Mouse (Mus musculus) stomach, embryonic 15.5 days (tissue): ENCODE measurements around the gene Lcn3. TPM values are rescaled to one million over a fixed set of nuclear protein-coding genes. Genes with fewer than 3 reads are reported as not detected.
"Not testable (repeated sequence)": the region's sequence is repeated elsewhere in the genome, so short reads cannot be mapped to it uniquely, and the experiment has no call there.

Experiments
- ATAC-seq: fragments of 200-750 bp; cut with Nextera tagmentation; 2 replicates; pipeline ENCODE4 v1.8.0; 2017; ENCODE audit warnings: low read depth, moderate number of reproducible peaks, moderate TSS enrichment; ENCODE audit not compliant: insufficient read depth, low FRiP score
- H3K27ac ChIP-seq: fragments of 300-500 bp; sonication (generic); 2 replicates; pipeline ENCODE4 v1.5.1; 2015; ENCODE audit warnings: mild to moderate bottlenecking, inconsistent platforms
- H3K27me3 ChIP-seq: fragments of 300-500 bp; sonication (generic); replicated peaks from 2 replicates; pipeline ENCODE4 v1.6.1; 2015; ENCODE audit warnings: inconsistent platforms
- H3K36me3 ChIP-seq: fragments of 300-500 bp; sonication (generic); 2 replicates; pipeline ENCODE4 v1.6.1; 2015; ENCODE audit warnings: inconsistent platforms
- H3K4me1 ChIP-seq: fragments of 300-500 bp; sonication (generic); 2 replicates; pipeline ENCODE4 v1.6.1; 2015; ENCODE audit warnings: inconsistent platforms
- H3K4me2 ChIP-seq: fragments of 300-500 bp; sonication (generic); 2 replicates; pipeline ENCODE4 v1.6.1; 2015; ENCODE audit warnings: mild to moderate bottlenecking, inconsistent platforms
- H3K4me3 ChIP-seq: fragments of 300-500 bp; sonication (generic); replicated peaks from 2 replicates; pipeline ENCODE4 v1.5.1; 2015; ENCODE audit warnings: inconsistent platforms
- H3K9ac ChIP-seq: fragments of 300-500 bp; sonication (generic); 2 replicates; pipeline ENCODE4 v1.6.1; 2015; ENCODE audit warnings: inconsistent platforms
- H3K9me3 ChIP-seq: fragments of 300-500 bp; sonication (generic); 2 replicates; pipeline ENCODE4 v1.6.1; 2016; ENCODE audit warnings: inconsistent platforms
- WGBS: fragments of 180-500 bp; shearing (Covaris S2); methylation state at CpG from one replicate; pipeline ENCODE4 v1.1.7; 2015; 5-methylcytosine and 5-hydroxymethylcytosine counted together
- polyA plus RNA-seq: library from polyadenylated mRNA; unstranded; fragments of >200 nt; fragmentation: Nextera tagmentation; extraction: Ambion mirVana; gene quantifications from 2 replicates; pipeline ENCODE4 v1.2.1, GENCODE M21; 2015

The Lcn3 gene
- polyA plus RNA-seq, 1 experiment from 2014 or later, result not detected

DNA sequence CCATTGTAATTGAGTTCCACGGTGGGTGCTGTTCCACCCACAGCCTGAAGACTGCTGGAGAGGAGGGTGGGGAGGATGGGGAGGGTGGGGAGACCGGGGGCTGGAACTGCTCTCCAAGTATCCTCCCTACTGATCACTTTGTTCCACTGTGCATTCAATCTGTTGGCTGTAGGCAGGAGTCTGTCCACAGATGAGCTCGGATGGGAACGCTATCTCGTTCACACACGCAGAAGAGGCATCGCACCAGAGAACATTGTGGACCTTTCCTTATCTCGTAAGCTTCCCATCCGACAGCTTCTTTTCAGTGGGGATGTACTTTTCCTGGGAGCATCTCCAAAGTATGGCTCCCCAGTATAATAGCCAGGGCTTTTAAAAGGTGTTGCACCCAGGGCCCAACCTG, 13.7 kb downstream of the Lcn3 start:
- H3K36me3 ChIP-seq, result no peaks in the 10 kb centered on the region
- no peak overlapping the region for H3K4me3 ChIP-seq
- no peaks in the 10 kb centered on the region for H3K9me3 ChIP-seq
- no peak overlapping the region for H3K9ac ChIP-seq
- H3K27me3 ChIP-seq, result no peaks in the 10 kb centered on the region
- no peak overlapping the region for H3K4me2 ChIP-seq
- H3K4me1 ChIP-seq, result no peaks in the 10 kb centered on the region
- ATAC-seq, result no peak
- 84% methylated on average over 9 of the region's 9 CpGs for WGBS
- no peak overlapping the region for H3K27ac ChIP-seq

- Histone ChIP-seq H3K27me3 (no peaks in the 10 kb centered on the region), H3K4me1 (no peaks in the 10 kb centered on the region), H3K9ac (no peak overlapping the region), H3K27ac (no peak overlapping the region), H3K4me2 (no peak overlapping the region), H3K36me3 (no peaks in the 10 kb centered on the region), H3K4me3 (no peak overlapping the region), H3K9me3 (no peaks in the 10 kb centered on the region)
- no peak for ATAC-seq
- WGBS, result 34% methylated on average over 4 of the region's 4 CpGs
These were observed 15.6 kb downstream of the Lcn3 start for GRCm38 (mm10) chr2:25780921-25781320.

GRCm38 (mm10) chr2:25781957-25782356, 16.6 kb downstream of the Lcn3 start, which contains the start of gene Gm13539:
Gm13539 (plus strand) TSS chr2:25782257.
- Histone ChIP-seq H3K36me3 (no peaks in the 10 kb centered on the region), H3K9ac (no peak within 1 kb of the TSS), H3K9me3 (no peaks in the 10 kb centered on the region), H3K4me1 (no peaks in the 10 kb centered on the region), H3K27ac (no peak within 1 kb of the TSS), H3K27me3 (no peaks in the 10 kb centered on the region), H3K4me3 (no peak within 1 kb of the TSS), H3K4me2 (no peak within 1 kb of the TSS)
- ATAC-seq, result no peak
- WGBS, result 88% methylated on average over 3 of the region's 3 CpGs

DNA sequence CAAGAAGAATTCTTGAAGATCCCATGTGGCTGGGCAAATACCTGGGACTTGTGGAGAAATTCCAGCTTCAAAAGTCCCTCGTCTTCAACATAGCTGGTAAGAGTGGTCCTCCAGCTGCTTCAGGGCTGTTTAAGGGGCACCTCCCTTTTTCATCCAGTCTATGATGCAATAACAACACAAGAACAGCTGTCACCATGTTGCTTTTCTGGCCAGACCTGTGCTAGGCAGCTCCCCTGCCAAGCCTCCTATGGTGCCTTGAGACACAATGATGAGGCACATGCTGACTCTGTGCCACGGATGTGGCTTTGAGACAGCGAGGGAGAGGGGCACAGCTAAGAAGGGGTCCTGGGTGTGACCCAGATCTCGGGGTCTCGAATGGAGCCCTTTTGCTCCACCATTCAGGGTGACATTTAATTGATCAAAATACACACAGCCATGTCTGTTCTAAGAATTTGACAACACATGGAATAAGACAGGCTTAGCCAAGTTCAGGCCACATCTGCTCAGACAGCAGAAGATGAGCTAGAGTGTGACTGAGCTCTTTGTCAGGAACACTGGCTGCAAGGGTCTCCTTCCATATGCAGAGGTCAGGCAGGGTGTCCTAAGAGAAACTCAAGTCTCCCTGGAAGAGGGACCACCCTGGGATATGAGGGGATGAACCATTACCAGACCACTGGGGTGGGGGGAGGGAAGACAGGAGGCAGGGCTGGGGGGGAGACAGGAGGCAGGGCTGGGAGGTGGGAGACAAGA, 20.4 kb downstream of the Lcn3 start:
- H3K9ac ChIP-seq, result no peak overlapping the region
- WGBS, result 55% methylated on average over 5 of the region's 5 CpGs
- no peak for ATAC-seq

GRCm38 (mm10) chr2:25789092-25789491, 23.7 kb downstream of the Lcn3 start:
- H3K9me3 ChIP-seq, result no peaks in the 10 kb centered on the region
- ATAC-seq, result no peak
- no peaks in the 10 kb centered on the region for H3K27me3 ChIP-seq
- WGBS, result 77% methylated on average over 3 of the region's 3 CpGs
- no peaks in the 10 kb centered on the region for H3K36me3 ChIP-seq
- H3K27ac ChIP-seq, result no peak overlapping the region
- no peak overlapping the region for H3K4me2 ChIP-seq
- no peak overlapping the region for H3K9ac ChIP-seq
- H3K4me1 ChIP-seq, result no peaks in the 10 kb centered on the region
- H3K4me3 ChIP-seq, result no peak overlapping the region

More for the DNA sequence above, 20.4 kb downstream of the Lcn3 start:
- H3K36me3 ChIP-seq, result no peaks in the 10 kb centered on the region
- no peak overlapping the region for H3K27ac ChIP-seq
- H3K9me3 ChIP-seq, result no peaks in the 10 kb centered on the region
- H3K4me3 ChIP-seq, result no peak overlapping the region
- H3K4me1 ChIP-seq, result no peaks in the 10 kb centered on the region
- no peaks in the 10 kb centered on the region for H3K27me3 ChIP-seq
- H3K4me2 ChIP-seq, result no peak overlapping the region

DNA sequence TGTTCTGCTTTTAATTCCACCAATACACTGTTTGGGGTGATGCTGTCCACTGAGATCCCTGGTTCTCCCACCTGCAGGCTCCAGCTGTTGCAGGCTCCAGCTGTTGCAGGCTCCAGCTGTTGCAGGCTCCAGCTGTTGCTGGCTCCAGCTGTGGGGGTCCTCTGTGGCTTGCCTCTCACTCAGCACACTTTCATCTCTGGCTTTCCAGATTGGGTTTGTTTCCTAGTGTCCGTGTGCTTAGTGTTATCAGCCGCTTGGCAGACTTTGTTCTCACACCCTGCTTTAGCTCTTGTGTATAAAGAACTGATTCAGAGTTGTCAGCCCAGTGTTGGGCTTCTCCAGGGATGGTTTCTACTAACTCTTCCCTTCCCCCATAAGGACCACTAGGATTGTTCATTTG, 32.3 kb downstream of the Lcn3 start:
- ATAC-seq, result no peak
- no peak overlapping the region for H3K27ac ChIP-seq
- H3K36me3 ChIP-seq, result no peaks in the 10 kb centered on the region
- H3K4me3 ChIP-seq, result no peak overlapping the region
- no peaks in the 10 kb centered on the region for H3K4me1 ChIP-seq
- WGBS, result 21% methylated on average over 2 of the region's 2 CpGs
- no peaks in the 10 kb centered on the region for H3K9me3 ChIP-seq
- H3K4me2 ChIP-seq, result no peak overlapping the region
- no peaks in the 10 kb centered on the region for H3K27me3 ChIP-seq
- no peak overlapping the region for H3K9ac ChIP-seq

- WGBS, result 48% methylated on average over 5 of the region's 5 CpGs
- H3K4me3 ChIP-seq, result no peak overlapping the region
These were observed 32.7 kb downstream of the Lcn3 start for GRCm38 (mm10) chr2:25798065-25798464.

GRCm38 (mm10) chr2:25811711-25812110, 46.3 kb downstream of the Lcn3 start:
- WGBS, result 64% methylated on average over 2 of the region's 2 CpGs

More at GRCm38 (mm10) chr2:25798065-25798464, 32.7 kb downstream of the Lcn3 start:
- H3K4me2 ChIP-seq, result no peak overlapping the region
- no peaks in the 10 kb centered on the region for H3K4me1 ChIP-seq
- H3K9ac ChIP-seq, result no peak overlapping the region
- no peaks in the 10 kb centered on the region for H3K27me3 ChIP-seq
- no peaks in the 10 kb centered on the region for H3K36me3 ChIP-seq
- H3K27ac ChIP-seq, result no peak overlapping the region
- ATAC-seq, result no peak
- H3K9me3 ChIP-seq, result no peaks in the 10 kb centered on the region

GRCm38 (mm10) chr2:25813364-25813763, 48.0 kb downstream of the Lcn3 start:
- Histone ChIP-seq H3K9me3 (no peaks in the 10 kb centered on the region), H3K27me3 (no peaks in the 10 kb centered on the region), H3K4me1 (no peaks in the 10 kb centered on the region), H3K9ac (no peak overlapping the region), H3K27ac (no peak overlapping the region), H3K4me3 (no peak overlapping the region), H3K36me3 (no peaks in the 10 kb centered on the region), H3K4me2 (no peak overlapping the region)
- WGBS, result 77% methylated on average over 5 of the region's 5 CpGs
- ATAC-seq, result no peak

More at GRCm38 (mm10) chr2:25811711-25812110, 46.3 kb downstream of the Lcn3 start:
- no peak overlapping the region for H3K4me3 ChIP-seq
- no peaks in the 10 kb centered on the region for H3K9me3 ChIP-seq
- no peak overlapping the region for H3K27ac ChIP-seq
- no peak overlapping the region for H3K4me2 ChIP-seq
- no peaks in the 10 kb centered on the region for H3K4me1 ChIP-seq
- ATAC-seq, result no peak
- H3K36me3 ChIP-seq, result no peaks in the 10 kb centered on the region
- H3K9ac ChIP-seq, result no peak overlapping the region
- H3K27me3 ChIP-seq, result no peaks in the 10 kb centered on the region

DNA sequence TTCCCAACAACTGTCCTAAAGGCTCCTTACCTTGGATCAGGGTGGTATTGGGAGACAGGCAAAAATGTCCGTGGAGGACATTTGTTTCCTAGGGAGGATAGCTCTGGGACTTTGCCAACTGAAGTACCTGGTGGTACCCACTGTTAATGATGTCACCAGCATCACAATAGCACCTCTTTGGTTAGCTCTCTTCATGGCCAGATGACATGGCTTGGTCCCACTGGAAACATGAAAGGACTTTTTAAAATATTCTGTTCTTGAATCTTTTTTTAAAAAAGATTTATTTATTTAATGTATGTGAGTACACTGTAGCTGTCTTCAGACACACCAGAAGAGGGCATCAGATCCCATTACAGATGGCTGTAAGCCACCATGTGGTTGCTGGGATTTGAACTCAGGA, 50.4 kb downstream of the Lcn3 start, which contains the start of gene Glt6d1:
Gene Glt6d1 (minus strand): TSS at position 101 of the 400 bp plus-strand sequence.
- H3K9ac ChIP-seq, H3K27me3 ChIP-seq, H3K4me1 ChIP-seq, H3K36me3 ChIP-seq, H3K4me3 ChIP-seq, H3K9me3 ChIP-seq, H3K4me2 ChIP-seq, ATAC-seq, H3K27ac ChIP-seq: not testable (repeated sequence)
- 77% methylated on average over 1 of the region's 1 CpGs for WGBS
